ENCODE assay signal across 18 mouse cellular contexts in genomic region chr17:8092537-8093526, GRCm38 (mm10). TPM values are rescaled to one million over a fixed set of nuclear protein-coding genes. Genes with fewer than 3 reads are reported as not detected.
DNase-seq lines count a peak whose midpoint lies in the region; ATAC-seq lines count a peak whose summit lies in the region.
"Not testable (repeated sequence)": the region's sequence is repeated elsewhere in the genome, so short reads cannot be mapped to it uniquely, and the experiment has no call there.
"Had no signal": no experiment of that assay in that cellular context is flagged by ENCODE, and none has a peak within 500 bp of the region (broad histone marks: within the 10 kb centered on the region; RNA-seq: fewer than 3 reads in every experiment).

No protein-coding gene starts in this region.

- H3K4me1 ChIP-seq in forebrain, embryonic 15.5 days; neural tube, embryonic 15.5 days: not testable (repeated sequence)

- H3K27me3 ChIP-seq in forebrain, embryonic 15.5 days; neural tube, embryonic 15.5 days (replicated peaks): not testable (repeated sequence)

- DNase-seq in thymus, postnatal 25 days = peak; percentile 34

- not testable (repeated sequence) for H3K9ac ChIP-seq in forebrain, embryonic 15.5 days (replicated peaks); neural tube, embryonic 15.5 days (replicated peaks)

- not testable (repeated sequence) for H3K4me2 ChIP-seq in forebrain, embryonic 15.5 days (replicated peaks); neural tube, embryonic 15.5 days

- H3K4me3 ChIP-seq in forebrain, embryonic 15.5 days; neural tube, embryonic 15.5 days (replicated peaks): not testable (repeated sequence)

- 66% methylated on average over 4 of the region's 18 CpGs for WGBS in forebrain, embryonic 15.5 days
- WGBS in neural tube, embryonic 15.5 days = 63% methylated on average over 4 of the region's 18 CpGs

- H3K27ac ChIP-seq in forebrain, embryonic 15.5 days (replicated peaks); neural tube, embryonic 15.5 days (replicated peaks): not testable (repeated sequence)

- not testable (repeated sequence) for H3K9me3 ChIP-seq in forebrain, embryonic 15.5 days; neural tube, embryonic 15.5 days (replicated peaks)

- H3K36me3 ChIP-seq in forebrain, embryonic 15.5 days; neural tube, embryonic 15.5 days: not testable (repeated sequence)

- ATAC-seq in activated CD4-positive, CD25-positive, alpha-beta regulatory T cell, adult 4 months = peak; percentile 92
- ATAC-seq in forebrain, embryonic 15.5 days (replicated peaks) = peak; percentile 72
- ATAC-seq in granulocyte monocyte progenitor cell, adult 5-6 weeks (replicated peaks; ENCODE audit: poor library complexity, severe bottlenecking) = peak; percentile 72
- ATAC-seq in hematopoietic stem cell, adult 5-6 weeks (replicated peaks in 1 of 2; ENCODE audit: insufficient read depth in 1 of 2, low FRiP score in 2 of 2, low TSS enrichment in 1 of 2, low read depth in 1 of 2, poor library complexity in 2 of 2, severe bottlenecking in 2 of 2) = peak; percentile 48 to 70
- peak; percentile 91 for ATAC-seq in inflammation-experienced regulatory T-cells, adult 6 months
- ATAC-seq in megakaryocyte progenitor cell, adult 5-6 weeks (replicated peaks; ENCODE audit: poor library complexity) = peak; percentile 46; the same call in 1 of the 2 replicates
- peak; percentile 36; the same call in 1 of the 2 replicates for ATAC-seq in neural tube, embryonic 15.5 days (ENCODE audit: low FRiP score)

RNA-seq across cellular contexts. Expression of gene Gm49673, which starts 54.8 kb away (rescaled TPM):
- under 1 TPM; 0.20 to 0.38 TPM for polyA plus RNA-seq in activated CD4-positive, CD25-positive, alpha-beta regulatory T cell, adult 4 months (2017; shearing (Covaris generic))
- 0.14 and 0.48 TPM in 2 replicates for polyA plus RNA-seq in forebrain, embryonic 15.5 days (2015; fragmentation: Nextera tagmentation; extraction: Ambion mirVana)
- total RNA-seq in granulocyte monocyte progenitor cell, adult 5-6 weeks (2014; fragmentation: Nextera tagmentation) = not detected in 2 replicates
- not detected in 2 replicates for total RNA-seq in granulocyte monocyte progenitor cell, adult 5-6 weeks (2017)
- not detected in 2 replicates for total RNA-seq in hematopoietic stem cell, adult 5-6 weeks (2017)
- under 1 TPM in 1 of 3 experiments, not detected in 2; 0.26 TPM for polyA plus RNA-seq in inflammation-experienced regulatory T-cells, adult 6 months (2017; shearing (Covaris generic))
- not detected in 2 replicates for total RNA-seq in megakaryocyte progenitor cell, adult 5-6 weeks (2015)
- not detected in 2 replicates for total RNA-seq in megakaryocyte progenitor cell, adult 5-6 weeks (2017)
- polyA plus RNA-seq in neural tube, embryonic 15.5 days (2015; fragmentation: Nextera tagmentation; extraction: Ambion mirVana) = 0.27 TPM in 1 of 2 replicates, not detected in the other
- total RNA-seq: adrenal gland, adult 2 months; CH12.LX; gastrocnemius, postnatal 36 days; heart, adult 2 months; heart, postnatal 36 days had no signal
- polyA plus RNA-seq: embryonic facial prominence, embryonic 10.5 days; embryonic facial prominence, embryonic 14.5 days; heart, adult 2 months; heart, embryonic 11.5 days; hindbrain, embryonic 12.5 days; intestine, postnatal 0 days had no signal

RNA-seq across cellular contexts. Expression of gene Rnaset2a, which starts 55.1 kb away (rescaled TPM):
- 10 to 100 TPM; 50.4 to 72.2 TPM for polyA plus RNA-seq in activated CD4-positive, CD25-positive, alpha-beta regulatory T cell, adult 4 months (2017; shearing (Covaris generic))
- 12.0 and 12.1 TPM in 2 replicates for polyA plus RNA-seq in forebrain, embryonic 15.5 days (2015; fragmentation: Nextera tagmentation; extraction: Ambion mirVana)
- total RNA-seq in granulocyte monocyte progenitor cell, adult 5-6 weeks (2014; fragmentation: Nextera tagmentation) = 71.8 and 74.2 TPM in 2 replicates
- total RNA-seq in granulocyte monocyte progenitor cell, adult 5-6 weeks (2017) = 57.8 and 62.4 TPM in 2 replicates
- total RNA-seq in hematopoietic stem cell, adult 5-6 weeks (2017) = 23.8 and 54.8 TPM in 2 replicates
- 10 to 100 TPM; 41.7 to 52.1 (median 51.3) TPM for polyA plus RNA-seq in inflammation-experienced regulatory T-cells, adult 6 months (2017; shearing (Covaris generic))
- 73.9 and 79.4 TPM in 2 replicates for total RNA-seq in megakaryocyte progenitor cell, adult 5-6 weeks (2015)
- total RNA-seq in megakaryocyte progenitor cell, adult 5-6 weeks (2017) = 72.3 and 80.8 TPM in 2 replicates
- polyA plus RNA-seq in neural tube, embryonic 15.5 days (2015; fragmentation: Nextera tagmentation; extraction: Ambion mirVana) = 12.6 and 17.6 TPM in 2 replicates

Comparison
In these comparisons a context has a peak if more than half of its experiments do, and no peak if none do; other contexts are left out.
1. ATAC-seq: peak in every context shown above with its lines; median percentile 92 in activated CD4-positive, CD25-positive, alpha-beta regulatory T cell, adult 4 months; 91 in inflammation-experienced regulatory T-cells, adult 6 months; 72 in forebrain, embryonic 15.5 days; 72 in granulocyte monocyte progenitor cell, adult 5-6 weeks; 59 in hematopoietic stem cell, adult 5-6 weeks; 46 in megakaryocyte progenitor cell, adult 5-6 weeks; 36 in neural tube, embryonic 15.5 days.